Mouse (Mus musculus): ENCODE data around the gene Med13.

The Med13 gene

GRCm38 (mm10) chr11:86356854-86357788 lies at the start of gene Med13:
Gene Med13, minus strand, starts transcription at chr11:86357602.
- DNase-seq (ENCODE audit: low read depth, low spot score): no peak

GRCm38 (mm10) chr11:86404590-86404989 lies 47.2 kb upstream of the Med13 start:
- DNase-seq (ENCODE audit: low read depth, low spot score): no peak

DNA sequence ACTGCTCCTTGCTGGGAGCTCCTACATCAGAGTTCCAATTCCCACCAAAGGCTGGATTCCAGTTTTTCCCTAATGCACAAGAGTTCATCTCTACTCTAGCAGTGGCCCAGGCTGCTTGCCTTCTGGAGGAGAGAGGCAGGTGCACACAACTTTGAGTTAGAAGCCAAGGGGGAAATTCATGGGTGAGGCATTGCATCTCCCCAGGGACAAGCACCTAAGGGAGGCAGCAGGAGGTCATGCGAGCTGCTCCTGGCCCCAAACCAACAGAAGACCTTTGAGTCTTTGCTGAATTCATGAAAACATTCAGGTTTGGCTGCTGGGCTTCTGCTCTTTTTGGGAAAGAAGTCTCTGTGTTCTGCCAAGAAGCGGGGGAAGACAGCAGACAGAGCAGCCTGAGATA lies 46.4 kb upstream of the Med13 start:
- no peak for DNase-seq (ENCODE audit: low read depth, low spot score)

- DNase-seq (ENCODE audit: low read depth, low spot score): no peak
Observed at GRCm38 (mm10) chr11:86399241-86400107, 42.1 kb upstream of the Med13 start.

- DNase-seq (ENCODE audit: low read depth, low spot score): no peak
Observed at GRCm38 (mm10) chr11:86396950-86397594, 39.7 kb upstream of the Med13 start.

- DNase-seq (ENCODE audit: low read depth, low spot score): no peak
Observed at GRCm38 (mm10) chr11:86396518-86396917, 39.1 kb upstream of the Med13 start.

GRCm38 (mm10) chr11:86395513-86396125 lies 38.2 kb upstream of the Med13 start:
- no peak for DNase-seq (ENCODE audit: low read depth, low spot score)

DNA sequence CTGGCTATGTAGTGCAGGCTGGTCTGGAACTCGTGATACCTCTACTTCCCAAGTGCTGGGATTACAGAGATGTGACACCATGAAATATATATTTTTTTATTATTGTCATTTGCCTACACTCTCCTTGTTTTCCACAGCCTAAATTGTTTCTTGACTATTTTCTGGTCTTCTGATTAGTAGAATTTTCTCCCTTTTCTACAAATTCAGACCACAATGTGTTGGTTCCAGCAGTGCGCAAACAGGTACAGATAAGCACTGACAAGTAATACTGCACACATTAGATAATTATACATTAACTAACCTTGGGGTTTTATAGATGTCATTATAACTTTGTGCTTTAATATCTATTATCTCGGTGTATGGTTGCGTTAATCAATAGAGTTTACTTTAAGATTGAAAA lies 37.7 kb upstream of the Med13 start:
- DNase-seq (ENCODE audit: low read depth, low spot score): no peak

DNA sequence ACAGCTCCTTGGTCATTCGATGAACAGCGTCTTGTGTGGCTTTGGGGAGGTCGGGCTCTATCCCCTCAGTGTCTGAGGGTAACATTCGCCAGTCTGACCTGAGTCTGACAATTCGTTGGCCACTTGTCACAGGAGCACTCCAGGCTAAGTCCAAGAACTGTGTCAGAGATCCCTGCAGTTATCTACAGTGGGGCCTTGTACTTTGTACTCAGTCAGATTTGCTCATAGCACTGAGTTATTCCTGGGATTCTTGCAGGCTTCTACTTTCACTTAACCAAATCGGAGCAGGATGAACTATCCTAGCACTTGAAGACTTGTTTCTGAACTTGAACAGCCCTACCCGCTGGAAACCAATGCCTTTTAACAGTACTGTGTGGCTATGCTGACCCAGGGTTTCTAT lies 34.3 kb upstream of the Med13 start:
- no peak for DNase-seq (ENCODE audit: low read depth, low spot score)

DNA sequence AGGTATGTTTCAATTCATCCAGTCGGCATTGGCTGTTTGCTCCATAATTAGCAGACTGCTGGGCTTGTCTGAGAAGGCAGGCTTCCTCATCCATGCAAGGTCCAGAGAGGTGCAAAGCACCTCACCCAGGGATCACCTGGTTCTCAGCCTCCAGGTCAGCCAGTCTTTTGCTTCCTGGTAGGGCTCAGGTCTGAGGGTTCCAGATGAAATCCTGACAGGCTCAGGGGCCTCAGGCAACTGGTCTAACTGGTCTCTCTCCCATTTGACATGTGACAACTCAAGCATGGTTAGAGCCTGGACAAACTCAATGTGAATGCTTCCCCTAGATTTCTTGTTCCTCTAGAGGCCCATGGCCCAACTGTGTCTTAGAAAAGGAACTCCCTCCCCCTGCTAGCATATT lies 32.9 kb upstream of the Med13 start:
- no peak for DNase-seq (ENCODE audit: low read depth, low spot score)

GRCm38 (mm10) chr11:86389506-86389905 lies 32.1 kb upstream of the Med13 start:
- no peak for DNase-seq (ENCODE audit: low read depth, low spot score)

GRCm38 (mm10) chr11:86388821-86389480 lies 31.5 kb upstream of the Med13 start:
- DNase-seq (ENCODE audit: low read depth, low spot score): no peak

GRCm38 (mm10) chr11:86387121-86387893 lies 29.9 kb upstream of the Med13 start:
- no peak for DNase-seq (ENCODE audit: low read depth, low spot score)

DNA sequence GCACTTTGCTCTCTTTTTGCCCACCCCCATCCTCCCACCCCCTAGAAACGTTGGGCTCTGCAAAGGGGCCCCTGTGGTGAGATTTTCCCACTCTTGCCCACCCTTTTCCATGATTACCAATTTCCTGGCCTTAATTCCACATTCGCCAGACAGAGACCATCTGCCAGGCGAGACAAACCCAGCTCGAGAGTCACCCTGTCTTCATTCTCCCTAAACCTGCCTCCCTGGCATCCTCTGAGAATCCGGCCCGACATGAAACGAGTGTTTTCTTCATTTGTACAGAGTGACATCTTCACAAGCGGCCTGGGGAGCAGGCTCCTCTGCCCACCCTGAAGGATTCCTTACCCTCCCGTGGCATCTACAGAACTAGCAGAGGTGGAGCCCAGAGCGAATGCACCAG lies 29.2 kb upstream of the Med13 start:
- no peak for DNase-seq (ENCODE audit: low read depth, low spot score)

DNA sequence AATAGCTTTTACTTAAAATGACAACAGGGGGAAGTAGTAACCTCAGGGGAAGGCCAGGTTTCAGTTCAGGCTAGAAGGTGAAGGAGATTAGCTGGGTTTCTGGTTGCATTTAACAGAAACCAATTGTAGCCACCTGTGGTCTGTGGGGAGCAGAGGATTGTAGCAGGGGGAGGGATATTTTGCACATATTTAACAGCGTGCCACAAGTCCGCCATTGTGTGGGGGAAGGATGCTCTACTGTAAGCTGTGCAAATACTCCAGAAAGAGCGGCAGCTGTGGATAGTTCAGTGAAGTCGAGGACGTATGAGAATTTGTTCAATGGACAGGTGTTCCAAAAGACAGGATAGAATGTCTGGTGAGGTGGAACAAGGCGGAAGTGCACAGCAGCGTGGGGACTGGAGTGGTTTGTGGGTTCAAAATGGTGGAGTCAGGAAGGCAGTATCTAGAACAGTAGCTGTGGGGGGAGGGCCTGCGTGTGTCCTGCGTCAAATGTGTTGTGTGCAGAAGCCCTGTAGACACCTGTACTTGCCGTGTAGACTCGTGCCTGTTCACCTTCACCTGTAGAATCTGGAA lies 28.4 kb upstream of the Med13 start:
- DNase-seq (ENCODE audit: low read depth, low spot score): no peak

- no peak for DNase-seq (ENCODE audit: low read depth, low spot score)
Observed at GRCm38 (mm10) chr11:86384141-86384540, 26.7 kb upstream of the Med13 start.

- no peak for DNase-seq (ENCODE audit: low read depth, low spot score)
Observed at GRCm38 (mm10) chr11:86382520-86383157, 25.2 kb upstream of the Med13 start.

DNA sequence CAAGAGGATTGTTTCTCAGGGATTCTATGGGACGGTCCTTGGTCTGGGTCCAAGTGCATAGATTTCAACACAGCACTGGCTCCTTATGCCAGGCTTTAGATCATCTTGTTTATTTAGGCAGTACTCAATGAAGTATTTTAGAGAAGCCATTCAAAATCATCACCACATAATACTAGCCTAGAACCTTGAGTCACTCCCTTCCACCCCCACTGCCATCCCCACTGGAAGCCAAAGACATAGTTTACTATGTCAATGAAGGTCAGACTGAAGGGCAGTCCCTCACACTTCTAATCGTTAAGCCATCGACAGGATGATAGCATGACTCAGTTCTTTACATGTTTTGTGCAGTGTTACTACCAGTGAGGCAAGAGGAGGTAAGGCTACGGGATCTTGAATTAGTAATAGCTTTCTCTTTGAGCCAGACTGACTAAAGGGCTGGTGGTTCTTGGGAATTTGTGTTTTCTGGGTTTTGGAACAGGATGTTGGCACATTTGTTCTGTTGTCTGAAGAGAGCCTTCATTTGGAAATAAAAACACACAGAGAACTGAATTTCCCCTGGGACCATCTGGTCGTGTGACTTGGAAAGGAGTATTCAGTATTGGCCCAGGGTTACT lies 24.2 kb upstream of the Med13 start:
- DNase-seq (ENCODE audit: low read depth, low spot score): no peak
